Mouse (Mus musculus): ENCODE measurements around the gene Abhd16b.

Abhd16b gene

GRCm38 (mm10) chr2:181487338-181488277, 5.4 kb upstream of the Abhd16b start:
- DNase-seq: no peak

- DNase-seq: no peak
Observed at GRCm38 (mm10) chr2:181491432-181492205, 1.4 kb upstream of the Abhd16b start.

GRCm38 (mm10) chr2:181492206-181492605, 800 bp upstream of the Abhd16b start:
- no peak for DNase-seq

GRCm38 (mm10) chr2:181494266-181494945, 1.4 kb downstream of the Abhd16b start:
- DNase-seq: no peak

GRCm38 (mm10) chr2:181495845-181496244, 2.8 kb downstream of the Abhd16b start:
- peak; percentile 17 for DNase-seq

- DNase-seq: peak; percentile 40
Observed at GRCm38 (mm10) chr2:181496281-181496680, 3.3 kb downstream of the Abhd16b start.

- DNase-seq: peak; percentile 89
Observed at GRCm38 (mm10) chr2:181496831-181497547, 4.0 kb downstream of the Abhd16b start, which contains the start of gene Tpd52l2. Gene Tpd52l2 (plus strand): TSS chr2:181497142.

GRCm38 (mm10) chr2:181497548-181497875, 4.5 kb downstream of the Abhd16b start:
- DNase-seq: no peak

GRCm38 (mm10) chr2:181498644-181499043, 5.6 kb downstream of the Abhd16b start:
- no peak for DNase-seq

- DNase-seq: no peak
Observed at GRCm38 (mm10) chr2:181509191-181509590, 16.2 kb downstream of the Abhd16b start.

GRCm38 (mm10) chr2:181511231-181511630, 18.2 kb downstream of the Abhd16b start:
- no peak for DNase-seq

- no peak for DNase-seq
Observed at GRCm38 (mm10) chr2:181519201-181519600, 26.2 kb downstream of the Abhd16b start.

GRCm38 (mm10) chr2:181520118-181520935, 27.3 kb downstream of the Abhd16b start, which contains the start of gene Dnajc5:
Gene Dnajc5 (plus strand): TSS chr2:181520485.
- DNase-seq: peak; percentile 96

GRCm38 (mm10) chr2:181520936-181521227, 27.9 kb downstream of the Abhd16b start:
- no peak for DNase-seq

- no peak for DNase-seq
Observed at GRCm38 (mm10) chr2:181521491-181521890, 28.5 kb downstream of the Abhd16b start.

- DNase-seq: peak; percentile 31
Observed at GRCm38 (mm10) chr2:181522811-181523210, 29.8 kb downstream of the Abhd16b start.

GRCm38 (mm10) chr2:181525526-181525925, 32.5 kb downstream of the Abhd16b start:
- DNase-seq: no peak

- DNase-seq: no peak
Observed at GRCm38 (mm10) chr2:181529076-181529475, 36.1 kb downstream of the Abhd16b start.

GRCm38 (mm10) chr2:181532589-181532988, 39.6 kb downstream of the Abhd16b start:
- DNase-seq: no peak

- DNase-seq: no peak
Observed at GRCm38 (mm10) chr2:181536410-181536809, 43.4 kb downstream of the Abhd16b start.

- DNase-seq: no peak
Observed at GRCm38 (mm10) chr2:181537444-181538047, 44.5 kb downstream of the Abhd16b start.

Measured in cerebellum, adult 8-10 months (tissue).